Mouse (Mus musculus) E14TG2a.4 (cell line): Measurements from ENCODE around the gene Camk2b.
A peak's percentile ranks its signal among the peaks of the same experiment; 100 is the strongest.
"Not testable (repeated sequence)": the region's sequence is repeated elsewhere in the genome, so short reads cannot be mapped to it uniquely, and the experiment has no call there.

Experiments used
- H3K27me3 ChIP-seq: 2 replicates; pipeline ENCODE4 v1.6.1; 2014; ENCODE audit warnings: low read length, control low read depth; ENCODE audit not compliant: insufficient read depth
- H3K36me3 ChIP-seq: 2 replicates; pipeline ENCODE4 v1.6.1; 2014; ENCODE audit warnings: low read length, control low read depth; ENCODE audit not compliant: insufficient read depth
- H3K4me1 ChIP-seq: replicated peaks from 2 replicates; pipeline ENCODE4 v1.6.1; 2014; ENCODE audit warnings: low read depth, low read length, control low read depth
- H3K4me3 ChIP-seq: replicated peaks from 2 replicates; pipeline ENCODE4 v1.5.1; 2014; ENCODE audit warnings: mild to moderate bottlenecking, low read length
- H3K9me3 ChIP-seq: 2 replicates; pipeline ENCODE4 v1.6.1; 2014; ENCODE audit warnings: low read length, control low read depth
- CTCF ChIP-seq: conservative IDR thresholded peaks from 2 replicates; pipeline ENCODE4 v1.5.1; 2014; ENCODE audit warnings: low read length
- NANOG ChIP-seq: IDR thresholded peaks from 2 replicates; pipeline ENCODE4 v1.6.1; 2014; ENCODE audit warnings: borderline replicate concordance, low read length, mixed read lengths
- POU5F1 ChIP-seq: IDR thresholded peaks from 2 replicates; pipeline ENCODE4 v1.6.1; 2014; ENCODE audit warnings: low read length, borderline replicate concordance

Gene Camk2b

DNA sequence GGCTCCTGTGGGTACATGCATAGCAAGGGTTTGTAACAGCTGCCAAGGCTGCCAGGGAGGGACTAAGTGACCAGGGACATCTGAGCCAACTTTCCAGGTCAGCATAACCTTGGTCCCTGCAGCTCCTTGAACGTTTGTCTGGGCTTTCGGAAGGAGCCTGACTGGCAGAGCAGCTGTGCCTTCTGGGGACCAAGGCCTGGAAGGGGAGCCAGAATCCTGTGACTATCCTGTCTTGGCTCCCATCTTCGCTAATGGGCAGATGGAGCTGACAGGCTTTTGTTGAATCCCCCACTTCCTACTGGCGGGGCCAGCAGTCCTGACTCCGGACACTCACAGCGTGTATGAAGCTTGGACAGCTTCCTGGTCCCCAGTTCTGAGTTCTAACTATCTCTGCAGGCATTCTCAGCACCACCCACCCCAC, 51.1 kb downstream of the Camk2b start:
- Histone ChIP-seq H3K4me3 (no peak overlapping the region), H3K36me3 (peaks cover 22% of the 10 kb centered on the region), H3K27me3 (no peaks in the 10 kb centered on the region), H3K4me1 (peaks cover 44% of the 10 kb centered on the region), H3K9me3 (no peaks in the 10 kb centered on the region)
- TF ChIP-seq CTCF, result no peak
- TF ChIP-seq NANOG, result no peak
- TF ChIP-seq POU5F1, result no peak

DNA sequence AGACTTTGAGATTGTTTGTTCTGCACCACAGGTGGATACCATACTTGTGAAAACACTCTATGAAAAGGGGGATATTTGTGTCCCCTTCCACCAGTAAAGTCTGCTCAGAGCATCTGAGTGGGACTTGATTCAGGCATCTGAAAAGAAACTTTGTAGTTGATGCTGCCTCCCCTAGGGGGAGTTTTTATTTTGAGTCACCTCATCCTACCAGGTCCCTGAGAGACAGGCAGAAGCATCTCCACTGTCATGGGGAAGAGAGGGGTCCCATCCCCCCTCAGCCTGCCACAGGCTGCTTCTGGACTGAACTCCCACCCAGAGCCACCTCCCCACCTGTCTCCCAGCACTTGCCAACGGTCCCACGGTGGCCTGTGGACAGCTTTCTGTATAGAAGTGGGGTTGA, 52.8 kb downstream of the Camk2b start:
- H3K9me3 ChIP-seq, result peaks cover 4% of the 10 kb centered on the region; the same call in 1 of the 2 replicates
- TF ChIP-seq NANOG (no peak), POU5F1 (no peak), CTCF (peak; percentile 29)
- H3K4me3 ChIP-seq, result no peak overlapping the region; the same call in 1 of the 2 replicates
- peaks cover 14% of the 10 kb centered on the region for H3K36me3 ChIP-seq
- no peaks in the 10 kb centered on the region for H3K27me3 ChIP-seq
- H3K4me1 ChIP-seq, result peaks cover 35% of the 10 kb centered on the region

DNA sequence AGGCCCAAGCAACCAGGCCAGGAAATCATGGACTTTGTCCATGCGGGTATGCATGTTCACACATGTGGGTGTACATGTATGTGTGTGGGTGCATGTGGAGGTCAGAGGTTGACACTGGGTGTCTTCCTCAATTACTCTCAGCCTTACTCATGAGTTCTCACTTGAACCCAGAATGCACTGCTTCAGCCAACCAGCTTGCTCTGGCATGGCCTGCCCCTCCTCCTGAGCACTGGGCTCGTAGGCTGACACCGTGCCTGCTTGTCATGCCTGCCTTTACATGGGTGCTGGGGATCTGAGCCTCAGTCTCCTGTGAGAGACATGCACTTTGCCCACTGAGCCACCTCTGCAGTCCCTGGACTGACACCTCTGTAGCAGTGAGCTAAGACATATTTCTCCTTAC, 54.3 kb downstream of the Camk2b start:
- peaks cover 20% of the 10 kb centered on the region for H3K4me1 ChIP-seq
- no peak overlapping the region for H3K4me3 ChIP-seq
- peaks cover 6% of the 10 kb centered on the region; the same call in 1 of the 2 replicates for H3K9me3 ChIP-seq
- no peaks in the 10 kb centered on the region for H3K27me3 ChIP-seq
- peaks cover 14% of the 10 kb centered on the region for H3K36me3 ChIP-seq
- no peak for TF ChIP-seq NANOG
- TF ChIP-seq CTCF, result no peak
- no peak for TF ChIP-seq POU5F1

DNA sequence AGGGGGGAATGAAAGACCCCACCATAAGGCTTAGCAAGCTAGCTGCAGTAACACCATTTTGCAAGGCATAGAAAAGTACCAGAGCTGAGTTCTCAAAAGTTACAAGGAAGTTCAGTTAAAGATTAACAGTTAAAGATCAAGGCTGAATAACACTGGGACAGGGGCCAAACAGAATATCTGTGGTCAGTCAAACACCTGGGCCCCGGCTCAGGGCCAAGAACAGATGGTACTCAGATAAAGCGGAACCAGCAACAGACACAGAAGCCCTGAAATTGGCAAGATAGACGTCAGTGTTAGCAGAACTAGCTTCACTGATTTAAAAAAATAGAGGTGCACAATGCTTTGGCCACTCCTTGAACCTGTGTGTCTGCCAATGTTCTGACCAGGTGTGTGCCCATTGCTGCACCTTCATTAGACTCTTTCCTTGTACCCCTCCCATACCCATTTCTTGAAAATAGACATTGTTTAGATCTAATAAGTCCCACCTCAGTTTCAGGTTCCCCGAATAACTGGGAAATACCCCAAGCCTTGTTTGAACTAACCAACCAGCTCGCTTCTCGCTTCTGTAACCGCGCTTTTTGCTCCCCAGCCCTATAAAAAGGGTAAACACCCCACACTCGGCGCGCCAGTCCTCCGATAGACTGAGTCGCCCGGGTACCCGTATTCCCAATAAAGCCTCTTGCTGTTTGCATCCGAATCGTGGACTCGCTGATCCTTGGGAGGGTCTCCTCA, 55.2 kb downstream of the Camk2b start:
- peaks cover 14% of the 10 kb centered on the region for H3K36me3 ChIP-seq
- H3K4me3 ChIP-seq, H3K9me3 ChIP-seq, H3K27me3 ChIP-seq: not testable (repeated sequence)
- peaks cover 13% of the 10 kb centered on the region for H3K4me1 ChIP-seq

DNA sequence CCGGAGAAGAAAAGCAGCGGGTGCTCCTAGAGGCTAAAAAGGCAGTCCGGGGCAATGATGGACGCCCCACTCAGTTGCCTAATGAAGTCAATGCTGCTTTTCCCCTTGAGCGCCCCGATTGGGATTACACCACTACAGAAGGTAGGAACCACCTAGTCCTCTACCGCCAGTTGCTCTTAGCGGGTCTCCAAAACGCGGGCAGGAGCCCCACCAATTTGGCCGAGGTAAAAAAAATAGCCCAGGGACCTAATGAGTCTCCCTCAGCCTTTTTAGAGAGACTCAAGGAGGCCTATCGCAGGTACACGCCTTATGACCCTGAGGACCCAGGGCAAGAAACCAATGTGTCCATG, 58.4 kb downstream of the Camk2b start:
- H3K27me3 ChIP-seq, H3K36me3 ChIP-seq, H3K4me3 ChIP-seq, H3K9me3 ChIP-seq: not testable (repeated sequence)
- peaks cover 12% of the 10 kb centered on the region for H3K4me1 ChIP-seq

DNA sequence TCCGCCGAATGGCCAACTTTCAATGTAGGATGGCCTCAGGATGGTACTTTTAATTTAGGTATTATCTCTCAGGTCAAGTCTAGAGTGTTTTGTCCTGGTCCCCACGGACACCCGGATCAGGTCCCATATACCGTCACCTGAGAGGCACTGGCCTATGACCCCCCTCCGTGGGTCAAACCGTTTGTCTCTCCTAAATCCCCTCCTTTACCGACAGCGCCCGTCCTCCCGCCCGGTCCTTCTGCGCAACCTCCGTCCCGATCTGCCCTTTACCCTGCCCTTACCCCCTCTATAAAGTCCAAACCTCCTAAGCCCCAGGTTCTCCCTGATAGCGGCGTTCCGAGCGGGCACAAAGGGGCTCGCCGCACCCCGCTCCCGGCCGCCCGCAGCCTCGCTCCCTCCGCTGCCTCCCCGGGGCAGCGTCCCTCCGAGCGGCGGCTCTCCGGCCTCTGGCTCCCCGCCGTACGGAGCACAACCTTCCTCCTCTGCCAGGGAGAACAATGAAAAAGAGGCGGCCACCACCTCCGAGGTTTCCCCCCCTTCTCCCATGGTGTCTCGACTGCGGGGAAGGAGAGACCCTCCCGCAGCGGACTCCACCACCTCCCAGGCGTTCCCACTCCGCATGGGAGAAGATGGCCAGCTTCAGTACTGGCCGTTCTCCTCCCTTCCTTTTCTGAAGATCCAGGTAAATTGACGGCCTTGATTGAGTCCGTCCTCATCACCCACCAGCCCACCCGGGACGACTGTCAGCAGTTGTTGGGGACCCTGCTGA, 59.0 kb downstream of the Camk2b start:
- H3K36me3 ChIP-seq, H3K4me3 ChIP-seq, H3K27me3 ChIP-seq, H3K9me3 ChIP-seq: not testable (repeated sequence)
- H3K4me1 ChIP-seq, result peaks cover 17% of the 10 kb centered on the region

DNA sequence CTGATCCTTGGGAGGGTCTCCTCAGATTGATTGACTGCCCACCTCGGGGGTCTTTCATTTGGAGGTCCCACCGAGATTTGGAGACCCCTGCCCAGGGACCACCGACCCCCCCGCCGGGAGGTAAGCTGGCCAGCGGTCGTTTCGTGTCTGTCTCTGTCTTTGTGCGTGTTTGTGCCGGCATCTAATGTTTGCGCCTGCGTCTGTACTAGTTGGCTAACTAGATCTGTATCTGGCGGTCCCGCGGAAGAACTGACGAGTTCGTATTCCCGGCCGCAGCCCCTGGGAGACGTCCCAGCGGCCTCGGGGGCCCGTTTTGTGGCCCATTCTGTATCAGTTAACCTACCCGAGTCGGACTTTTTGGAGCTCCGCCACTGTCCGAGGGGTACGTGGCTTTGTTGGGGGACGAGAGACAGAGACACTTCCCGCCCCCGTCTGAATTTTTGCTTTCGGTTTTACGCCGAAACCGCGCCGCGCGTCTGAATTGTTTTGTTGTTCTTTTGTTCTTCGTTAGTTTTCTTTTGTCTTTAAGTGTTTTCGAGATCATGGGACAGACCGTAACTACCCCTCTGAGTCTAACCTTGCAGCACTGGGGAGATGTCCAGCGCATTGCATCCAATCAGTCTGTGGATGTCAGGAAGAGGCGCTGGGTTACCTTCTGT, 59.7 kb downstream of the Camk2b start:
- H3K9me3 ChIP-seq, H3K4me3 ChIP-seq, H3K36me3 ChIP-seq, H3K27me3 ChIP-seq: not testable (repeated sequence)
- H3K4me1 ChIP-seq, result peaks cover 22% of the 10 kb centered on the region

DNA sequence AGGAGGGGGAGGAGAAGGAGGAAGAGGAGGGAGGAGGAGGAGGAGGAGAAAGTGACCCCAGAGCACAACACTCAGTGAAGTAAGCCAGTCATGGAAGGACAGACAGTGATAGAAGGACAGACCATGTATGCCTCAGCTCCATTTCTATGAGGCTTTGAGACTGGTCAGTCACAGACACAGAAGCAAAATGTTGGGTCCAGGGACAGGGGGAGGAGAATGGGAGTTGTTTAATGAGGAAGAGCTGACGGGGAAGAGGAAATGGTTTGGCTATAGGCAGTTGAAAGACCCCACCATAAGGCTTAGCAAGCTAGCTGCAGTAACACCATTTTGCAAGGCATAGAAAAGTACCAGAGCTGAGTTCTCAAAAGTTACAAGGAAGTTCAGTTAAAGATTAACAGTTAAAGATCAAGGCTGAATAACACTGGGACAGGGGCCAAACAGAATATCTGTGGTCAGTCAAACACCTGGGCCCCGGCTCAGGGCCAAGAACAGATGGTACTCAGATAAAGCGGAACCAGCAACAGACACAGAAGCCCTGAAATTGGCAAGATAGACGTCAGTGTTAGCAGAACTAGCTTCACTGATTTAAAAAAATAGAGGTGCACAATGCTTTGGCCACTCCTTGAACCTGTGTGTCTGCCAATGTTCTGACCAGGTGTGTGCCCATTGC, 60.7 kb downstream of the Camk2b start:
- not testable (repeated sequence) for H3K4me3 ChIP-seq, H3K27me3 ChIP-seq, H3K36me3 ChIP-seq, H3K9me3 ChIP-seq
- H3K4me1 ChIP-seq, result peaks cover 30% of the 10 kb centered on the region

DNA sequence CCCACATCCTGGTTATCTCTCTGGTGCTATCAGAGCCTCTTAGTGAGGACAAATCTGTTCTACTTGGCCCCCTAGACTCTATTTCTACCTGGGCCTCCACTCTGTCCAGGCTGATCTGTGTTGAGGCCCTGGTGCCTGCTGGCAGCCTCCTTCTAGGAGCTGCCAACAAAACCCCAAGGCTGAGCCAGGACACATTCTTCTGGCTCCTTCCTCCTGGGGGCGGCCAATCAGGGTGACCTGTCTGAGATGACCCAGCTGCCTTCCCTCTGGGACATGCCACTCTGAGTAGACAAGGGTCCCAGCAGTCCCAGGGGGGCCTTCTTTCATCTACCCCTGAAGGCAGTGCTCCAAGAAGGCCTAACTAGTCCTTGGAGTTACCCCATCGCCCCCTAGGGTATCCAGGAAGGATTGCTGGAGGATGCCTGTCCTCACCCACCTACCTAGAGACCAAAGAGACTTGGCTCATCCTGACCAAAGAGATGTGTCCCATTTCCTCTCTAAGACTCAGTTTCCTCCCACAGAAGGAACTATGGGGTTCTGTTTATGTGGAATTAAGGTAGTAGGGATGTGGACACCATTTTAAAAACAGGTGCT, 63.0 kb downstream of the Camk2b start:
- Histone ChIP-seq H3K4me1 (peaks cover 39% of the 10 kb centered on the region), H3K9me3 (peaks cover 8% of the 10 kb centered on the region; the same call in 1 of the 2 replicates), H3K4me3 (no peak overlapping the region), H3K27me3 (no peaks in the 10 kb centered on the region), H3K36me3 (peaks cover 7% of the 10 kb centered on the region)
- TF ChIP-seq CTCF (peak; percentile 35), POU5F1 (no peak), NANOG (no peak)
